Mouse (Mus musculus): ENCODE data around the gene Olfr648. TPM values are rescaled to one million over a fixed set of nuclear protein-coding genes. Genes with fewer than 3 reads are reported as not detected.

Gene Olfr648
- total RNA-seq, 2 experiments from 2014 or later = 0.11 to 0.18 TPM

Other genes with a start within 250 kb of the Olfr648 start
- gene Olfr632, start 249.0 kb downstream of the Olfr648 start, total RNA-seq (2021) = not detected
- gene Olfr633, start 239.0 kb downstream of the Olfr648 start, total RNA-seq (2021) = not detected
- gene Olfr635, start 212.2 kb downstream of the Olfr648 start, total RNA-seq (2021) = under 1 TPM; 0.11 TPM
- gene Olfr638, start 184.6 kb downstream of the Olfr648 start, total RNA-seq (2021) = not detected
- gene Olfr639, start 166.1 kb downstream of the Olfr648 start, total RNA-seq (2021) = under 1 TPM; 0.09 to 0.16 TPM
- gene Olfr640, start 157.8 kb downstream of the Olfr648 start, total RNA-seq (2021) = not detected
- gene Olfr641, start 147.9 kb downstream of the Olfr648 start, total RNA-seq (2021) = not detected
- gene Olfr642, start 130.7 kb downstream of the Olfr648 start, total RNA-seq (2021) = not detected
- gene 4930516K23Rik, start 121.9 kb downstream of the Olfr648 start, total RNA-seq (2021) = not detected
- not detected for gene Olfr644, start 111.5 kb downstream of the Olfr648 start, total RNA-seq (2021)
- not detected for gene Olfr645, start 97.9 kb downstream of the Olfr648 start, total RNA-seq (2021)
- not detected for gene Olfr646, start 78.5 kb downstream of the Olfr648 start, total RNA-seq (2021)
- gene Ubqln5, start 53.6 kb downstream of the Olfr648 start, total RNA-seq (2021) = not detected
- gene Olfr643, start 46.0 kb downstream of the Olfr648 start, total RNA-seq (2021) = not detected
- gene Ubqln3, start 40.1 kb downstream of the Olfr648 start, total RNA-seq (2021) = not detected
- not detected for gene Ubqlnl, start 32.8 kb downstream of the Olfr648 start, total RNA-seq (2021)
- gene Olfm5, start 18.6 kb downstream of the Olfr648 start, total RNA-seq (2021) = not detected
- not detected for gene Olfr649, start 12.6 kb upstream of the Olfr648 start, total RNA-seq (2021)
- under 1 TPM; 0.41 to 0.47 TPM for gene Trim6, start 35.4 kb upstream of the Olfr648 start, total RNA-seq (2021)
- gene Trim34a, start 61.1 kb upstream of the Olfr648 start, total RNA-seq (2021) = 1 to 10 TPM; 1.1 to 1.2 TPM
- gene Trim5, start 104.7 kb upstream of the Olfr648 start, total RNA-seq (2021) = under 1 TPM; 0.42 to 0.62 TPM
- 1 to 10 TPM; 2.1 to 2.2 TPM for gene Trim12a, start 132.1 kb upstream of the Olfr648 start, total RNA-seq (2021)
- not detected for gene Trim34b, start 146.1 kb upstream of the Olfr648 start, total RNA-seq (2021)
- 1 to 10 TPM; 1.4 to 1.9 TPM for gene Trim12c, start 170.0 kb upstream of the Olfr648 start, total RNA-seq (2021)
- gene Trim30b, start 186.5 kb upstream of the Olfr648 start, total RNA-seq (2021) = not detected
- gene Trim30c, start 217.4 kb upstream of the Olfr648 start, total RNA-seq (2021) = under 1 TPM in 1 of 2 experiments, not detected in 1; 0.25 TPM